Mouse (Mus musculus) limb, embryonic 11.5 days (tissue): ENCODE measurements around the gene Mael. TPM values are rescaled to one million over a fixed set of nuclear protein-coding genes. Genes with fewer than 3 reads are reported as not detected.

Experiments
- ATAC-seq: fragments of 200-750 bp; cut with Nextera tagmentation; 2 replicates; pipeline ENCODE4 v1.8.0; 2017; ENCODE audit warnings: low read depth; ENCODE audit not compliant: insufficient number of reproducible peaks, low FRiP score, low TSS enrichment
- DNase-seq: peaks from one replicate; pipeline ENCODE4 v3.0.0-alpha.2; 2015; ENCODE audit warnings: low spot score
- H3K27ac ChIP-seq: fragments of 300-500 bp; sonication (generic); replicated peaks from 2 replicates; pipeline ENCODE4 v1.5.1; 2014; ENCODE audit warnings: low read depth, mild to moderate bottlenecking, low read length
- H3K27me3 ChIP-seq: fragments of 300-500 bp; sonication (generic); 2 replicates; pipeline ENCODE4 v1.6.1; 2014; ENCODE audit warnings: mild to moderate bottlenecking, low read length, mixed read lengths; ENCODE audit not compliant: control insufficient read depth, insufficient read depth
- H3K36me3 ChIP-seq: fragments of 300-500 bp; sonication (generic); 2 replicates; pipeline ENCODE4 v1.6.1; 2014; ENCODE audit warnings: mild to moderate bottlenecking, low read length, moderate library complexity, mixed read lengths; ENCODE audit not compliant: control insufficient read depth, insufficient read depth
- H3K4me1 ChIP-seq: fragments of 300-500 bp; sonication (generic); 2 replicates; pipeline ENCODE4 v1.6.1; 2014; ENCODE audit warnings: low read length, mixed read lengths; ENCODE audit not compliant: control insufficient read depth, insufficient read depth
- H3K4me2 ChIP-seq: fragments of 300-500 bp; sonication (generic); 2 replicates; pipeline ENCODE4 v1.6.1; 2014; ENCODE audit warnings: low read depth, mild to moderate bottlenecking, moderate library complexity; ENCODE audit not compliant: severe bottlenecking
- H3K4me3 ChIP-seq: fragments of 300-500 bp; sonication (generic); 2 replicates; pipeline ENCODE4 v1.5.1; 2014; ENCODE audit warnings: low read depth, low read length
- H3K9ac ChIP-seq: fragments of 300-500 bp; sonication (generic); 2 replicates; pipeline ENCODE4 v1.6.1; 2014; ENCODE audit warnings: mild to moderate bottlenecking, low read length
- H3K9me3 ChIP-seq: fragments of 300-500 bp; sonication (generic); 2 replicates; pipeline ENCODE4 v1.6.1; 2016; ENCODE audit warnings: low read length; ENCODE audit not compliant: control insufficient read depth
- WGBS: fragments of 180-500 bp; shearing (Covaris S2); extraction: QIAGEN DNeasy Blood & Tissue Kit; methylation state at CpG from one replicate; pipeline ENCODE4 v1.1.7; 2014; 5-methylcytosine and 5-hydroxymethylcytosine counted together
- polyA plus RNA-seq: library from polyadenylated mRNA; unstranded; fragments of >200 nt; fragmentation: Nextera tagmentation; extraction: Ambion mirVana; gene quantifications from 2 replicates; pipeline ENCODE4 v1.2.1, GENCODE M21; 2014

The Mael gene
- not detected in 2 replicates for polyA plus RNA-seq

GRCm38 (mm10) chr1:166238315-166238969, at the start of gene Mael:
TSS of gene Mael (minus strand) at chr1:166238747.
- Histone ChIP-seq H3K4me2 (no peak within 1 kb of the TSS), H3K4me3 (no peak within 1 kb of the TSS), H3K9ac (no peak within 1 kb of the TSS), H3K36me3 (no peaks in the 10 kb centered on the region), H3K4me1 (no peaks in the 10 kb centered on the region), H3K9me3 (peaks cover 5% of the 10 kb centered on the region; the same call in 1 of the 2 replicates), H3K27me3 (no peaks in the 10 kb centered on the region), H3K27ac (no peak within 1 kb of the TSS)
- ATAC-seq (no peak), DNase-seq (no peak)
- 87% methylated on average over 53 of the region's 53 CpGs for WGBS

GRCm38 (mm10) chr1:166286231-166286630, 47.7 kb upstream of the Mael start:
- Histone ChIP-seq H3K9ac (no peak overlapping the region), H3K27ac (no peak overlapping the region), H3K4me2 (no peak overlapping the region), H3K4me1 (peaks cover 14% of the 10 kb centered on the region), H3K9me3 (no peaks in the 10 kb centered on the region), H3K36me3 (no peaks in the 10 kb centered on the region), H3K27me3 (no peaks in the 10 kb centered on the region), H3K4me3 (no peak overlapping the region)
- WGBS: 89% methylated on average over 9 of the region's 9 CpGs
- DNase-seq (no peak), ATAC-seq (no peak)

- ATAC-seq (no peak), DNase-seq (no peak)
- H3K4me2 ChIP-seq: no peak overlapping the region
- H3K27ac ChIP-seq: no peak overlapping the region
- no peaks in the 10 kb centered on the region for H3K9me3 ChIP-seq
- whole genome bisulfite sequencing: 88% methylated on average over 8 of the region's 8 CpGs
- H3K36me3 ChIP-seq: no peaks in the 10 kb centered on the region
- H3K4me3 ChIP-seq: no peak overlapping the region
- H3K9ac ChIP-seq: no peak overlapping the region
- H3K4me1 ChIP-seq: peaks cover 32% of the 10 kb centered on the region
- no peaks in the 10 kb centered on the region for H3K27me3 ChIP-seq
These were observed 45.8 kb upstream of the Mael start for GRCm38 (mm10) chr1:166284390-166284789.

GRCm38 (mm10) chr1:166283451-166283850, 44.9 kb upstream of the Mael start:
- Histone ChIP-seq H3K36me3 (no peaks in the 10 kb centered on the region), H3K27me3 (no peaks in the 10 kb centered on the region), H3K27ac (no peak overlapping the region), H3K9me3 (no peaks in the 10 kb centered on the region), H3K4me2 (no peak overlapping the region), H3K4me1 (peaks cover 32% of the 10 kb centered on the region), H3K4me3 (no peak overlapping the region), H3K9ac (no peak overlapping the region)
- WGBS: 97% methylated on average over 6 of the region's 6 CpGs
- DNase-seq (no peak), ATAC-seq (no peak)

- H3K27me3 ChIP-seq: no peaks in the 10 kb centered on the region
- H3K27ac ChIP-seq: peak overlapping the region; percentile 57; the same call in 1 of the 2 replicates
- no peaks in the 10 kb centered on the region for H3K36me3 ChIP-seq
- H3K4me3 ChIP-seq: peak overlapping the region; percentile 12; the same call in 1 of the 2 replicates
- no peaks in the 10 kb centered on the region for H3K9me3 ChIP-seq
- WGBS: 4% methylated on average over 22 of the region's 22 CpGs
- H3K4me1 ChIP-seq: peaks cover 32% of the 10 kb centered on the region
- H3K4me2 ChIP-seq: peak overlapping the region; percentile 44
- ATAC-seq (peak; percentile 89), DNase-seq (peak; percentile 91)
- H3K9ac ChIP-seq: peak overlapping the region; percentile 30; the same call in 1 of the 2 replicates
These were observed 44.2 kb upstream of the Mael start for GRCm38 (mm10) chr1:166282597-166283210.

GRCm38 (mm10) chr1:166281836-166282235, 43.3 kb upstream of the Mael start:
- Histone ChIP-seq H3K4me2 (no peak overlapping the region), H3K9me3 (no peaks in the 10 kb centered on the region), H3K36me3 (no peaks in the 10 kb centered on the region), H3K27me3 (no peaks in the 10 kb centered on the region), H3K27ac (no peak overlapping the region), H3K4me3 (no peak overlapping the region), H3K9ac (no peak overlapping the region), H3K4me1 (peaks cover 32% of the 10 kb centered on the region)
- 45% methylated on average over 3 of the region's 3 CpGs for WGBS
- no peak for ATAC-seq
- DNase-seq: no peak

GRCm38 (mm10) chr1:166281287-166281686, 42.7 kb upstream of the Mael start:
- H3K4me2 ChIP-seq: no peak overlapping the region
- DNase-seq (no peak), ATAC-seq (no peak)
- no peak overlapping the region for H3K9ac ChIP-seq
- H3K4me1 ChIP-seq: peaks cover 32% of the 10 kb centered on the region
- H3K27me3 ChIP-seq: no peaks in the 10 kb centered on the region
- peak overlapping the region; percentile 76 for H3K27ac ChIP-seq
- no peak overlapping the region for H3K4me3 ChIP-seq
- H3K9me3 ChIP-seq: no peaks in the 10 kb centered on the region
- 30% methylated on average over 1 of the region's 1 CpGs for WGBS
- no peaks in the 10 kb centered on the region for H3K36me3 ChIP-seq

- Histone ChIP-seq H3K27me3 (no peaks in the 10 kb centered on the region), H3K9me3 (no peaks in the 10 kb centered on the region), H3K4me2 (no peak overlapping the region), H3K36me3 (no peaks in the 10 kb centered on the region), H3K9ac (no peak overlapping the region), H3K4me1 (peaks cover 32% of the 10 kb centered on the region), H3K27ac (peak overlapping the region; percentile 76), H3K4me3 (no peak overlapping the region)
- peak; percentile 70 for DNase-seq
- WGBS: 0% methylated on average over 1 of the region's 1 CpGs
- 0 out of 2 replicates have a peak, but pooled peaks have one; percentile 6 for ATAC-seq
These were observed 42.0 kb upstream of the Mael start for GRCm38 (mm10) chr1:166280566-166280965.
